ENCODE assay signal across 19 mouse cellular contexts in genomic region chr16:49947049-49947448, GRCm38 (mm10).
"Had no signal": no experiment of that assay in that cellular context is flagged by ENCODE, and none has a peak within 500 bp of the region (broad histone marks: within the 10 kb centered on the region; RNA-seq: fewer than 3 reads in every experiment).

No protein-coding gene starts in this region.

- H3K9ac ChIP-seq: kidney, embryonic 15.5 days; liver, embryonic 15.5 days; lung, embryonic 15.5 days; neural tube, embryonic 13.5 days had no signal

- H3K27ac ChIP-seq: kidney, embryonic 15.5 days; liver, embryonic 15.5 days; lung, embryonic 15.5 days; midbrain, embryonic 10.5 days; neural tube, embryonic 13.5 days; stomach, postnatal 0 days had no signal

- DNase-seq: kidney, adult 11 months; kidney, adult 8-10 months; kidney, postnatal 10 days; kidney, postnatal 36 days; lung, adult 18-20 months; lung, postnatal 10 days; lung, postnatal 36 days; midbrain, embryonic 14.5 days; thymus, adult 2 months; thymus, postnatal 14 days; thymus, postnatal 4 days had no signal

- H3K27me3 ChIP-seq: kidney, embryonic 15.5 days; liver, embryonic 15.5 days; lung, embryonic 15.5 days; megakaryocyte, embryonic 14.5 days; neural tube, embryonic 13.5 days had no signal

- H3K4me1 ChIP-seq: liver, embryonic 15.5 days; midbrain, embryonic 10.5 days had no signal

- H3K4me3 ChIP-seq: kidney, embryonic 15.5 days; liver, embryonic 15.5 days; lung, embryonic 15.5 days; megakaryocyte, embryonic 14.5 days; midbrain, embryonic 10.5 days; myocyte; neural tube, embryonic 13.5 days had no signal

- H3K4me2 ChIP-seq: kidney, embryonic 15.5 days; liver, embryonic 15.5 days; lung, embryonic 15.5 days; neural tube, embryonic 13.5 days had no signal

- H3K36me3 ChIP-seq: kidney, embryonic 15.5 days; liver, embryonic 15.5 days; lung, embryonic 15.5 days; midbrain, embryonic 10.5 days; neural tube, embryonic 13.5 days had no signal

- H3K9me3 ChIP-seq: kidney, embryonic 15.5 days; liver, embryonic 15.5 days; lung, embryonic 15.5 days; megakaryocyte, embryonic 14.5 days; midbrain, embryonic 10.5 days; neural tube, embryonic 13.5 days had no signal
